Mouse (Mus musculus): ENCODE results near the gene Palld. TPM values are rescaled to one million over a fixed set of nuclear protein-coding genes. Genes with fewer than 3 reads are reported as not detected.

The Palld gene
- polyA plus RNA-seq, 1 experiment = 0.02 TPM

GRCm38 (mm10) chr8:61587731-61588130, 314.8 kb downstream of the Palld start:
- Histone ChIP-seq H3K27me3 (ENCODE audit: control insufficient read depth) (peaks cover 17% of the 10 kb centered on the region), H3K9me3 (ENCODE audit: control insufficient read depth, low read length) (no peaks in the 10 kb centered on the region), H3K36me3 (ENCODE audit: control insufficient read depth) (no peaks in the 10 kb centered on the region), H3K4me3 (replicated peaks) (no peak overlapping the region), H3K4me1 (ENCODE audit: control insufficient read depth) (peaks cover 4% of the 10 kb centered on the region; the same call in 1 of the 2 replicates)
- TF ChIP-seq TAL1 (IDR thresholded peaks at IDR 0.05; ENCODE audit: low read length) = no peak
- no peak for TF ChIP-seq GATA1 (IDR thresholded peaks at IDR 0.05; ENCODE audit: low read length)

GRCm38 (mm10) chr8:61586529-61586928, 316.0 kb downstream of the Palld start:
- Histone ChIP-seq H3K9me3 (ENCODE audit: control insufficient read depth, low read length) (no peaks in the 10 kb centered on the region), H3K36me3 (ENCODE audit: control insufficient read depth) (no peaks in the 10 kb centered on the region), H3K4me3 (replicated peaks) (no peak overlapping the region), H3K27me3 (ENCODE audit: control insufficient read depth) (peaks cover 17% of the 10 kb centered on the region), H3K4me1 (ENCODE audit: control insufficient read depth) (peaks cover 4% of the 10 kb centered on the region; the same call in 1 of the 2 replicates)
- TF ChIP-seq GATA1 (IDR thresholded peaks at IDR 0.05; ENCODE audit: low read length) (no peak), TAL1 (IDR thresholded peaks at IDR 0.05; ENCODE audit: low read length) (no peak)

- H3K27me3 ChIP-seq (ENCODE audit: control insufficient read depth) = peaks cover 12% of the 10 kb centered on the region
- H3K36me3 ChIP-seq (ENCODE audit: control insufficient read depth) = no peaks in the 10 kb centered on the region
- no peaks in the 10 kb centered on the region; the same call in 1 of the 2 replicates for H3K4me1 ChIP-seq (ENCODE audit: control insufficient read depth)
- TF ChIP-seq GATA1 (IDR thresholded peaks at IDR 0.05; ENCODE audit: low read length) (no peak), TAL1 (IDR thresholded peaks at IDR 0.05; ENCODE audit: low read length) (no peak)
- no peaks in the 10 kb centered on the region for H3K9me3 ChIP-seq (ENCODE audit: control insufficient read depth, low read length)
- no peak overlapping the region for H3K4me3 ChIP-seq (replicated peaks)
Observed at GRCm38 (mm10) chr8:61585746-61586145, 316.7 kb downstream of the Palld start.

GRCm38 (mm10) chr8:61584714-61585383, 317.6 kb downstream of the Palld start:
- TF ChIP-seq GATA1 (IDR thresholded peaks at IDR 0.05; ENCODE audit: low read length) (no peak), TAL1 (IDR thresholded peaks at IDR 0.05; ENCODE audit: low read length) (no peak)
- H3K27me3 ChIP-seq (ENCODE audit: control insufficient read depth) = peaks cover 5% of the 10 kb centered on the region
- no peaks in the 10 kb centered on the region for H3K4me1 ChIP-seq (ENCODE audit: control insufficient read depth)
- no peaks in the 10 kb centered on the region for H3K9me3 ChIP-seq (ENCODE audit: control insufficient read depth, low read length)
- H3K36me3 ChIP-seq (ENCODE audit: control insufficient read depth) = no peaks in the 10 kb centered on the region
- H3K4me3 ChIP-seq (replicated peaks) = no peak overlapping the region

- Histone ChIP-seq H3K9me3 (ENCODE audit: control insufficient read depth, low read length) (no peaks in the 10 kb centered on the region), H3K4me3 (replicated peaks) (no peak overlapping the region), H3K27me3 (ENCODE audit: control insufficient read depth) (no peaks in the 10 kb centered on the region), H3K36me3 (ENCODE audit: control insufficient read depth) (no peaks in the 10 kb centered on the region), H3K4me1 (ENCODE audit: control insufficient read depth) (no peaks in the 10 kb centered on the region)
- no peak for TF ChIP-seq GATA1 (IDR thresholded peaks at IDR 0.05; ENCODE audit: low read length)
- no peak for TF ChIP-seq TAL1 (IDR thresholded peaks at IDR 0.05; ENCODE audit: low read length)
Observed at GRCm38 (mm10) chr8:61582547-61582946, 319.9 kb downstream of the Palld start.

GRCm38 (mm10) chr8:61581259-61581658, 321.2 kb downstream of the Palld start:
- TF ChIP-seq GATA1 (IDR thresholded peaks at IDR 0.05; ENCODE audit: low read length) = no peak
- no peak for TF ChIP-seq TAL1 (IDR thresholded peaks at IDR 0.05; ENCODE audit: low read length)
- Histone ChIP-seq H3K36me3 (ENCODE audit: control insufficient read depth) (no peaks in the 10 kb centered on the region), H3K27me3 (ENCODE audit: control insufficient read depth) (no peaks in the 10 kb centered on the region), H3K4me1 (ENCODE audit: control insufficient read depth) (no peaks in the 10 kb centered on the region), H3K4me3 (replicated peaks) (no peak overlapping the region), H3K9me3 (ENCODE audit: control insufficient read depth, low read length) (no peaks in the 10 kb centered on the region)

DNA sequence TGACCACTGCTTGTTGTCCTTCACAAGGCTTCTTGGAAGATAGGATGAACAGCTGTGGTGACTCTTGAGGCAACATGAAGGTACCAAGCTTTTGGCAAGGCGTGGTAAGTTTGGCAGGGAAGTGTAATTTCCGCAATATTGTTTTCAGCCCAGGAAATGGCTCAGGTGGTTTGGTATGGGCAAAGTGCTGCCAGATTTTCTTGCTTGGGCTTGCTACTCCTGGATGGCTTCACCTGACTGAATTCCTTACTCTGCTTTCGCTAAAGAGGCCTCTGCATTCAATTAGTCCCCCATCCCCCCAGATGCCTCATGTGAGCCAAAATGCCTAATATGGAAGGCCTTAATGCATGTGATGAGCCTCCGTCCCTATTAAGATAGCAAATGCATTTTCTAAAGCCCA, 322.7 kb downstream of the Palld start:
- H3K36me3 ChIP-seq (ENCODE audit: control insufficient read depth) = no peaks in the 10 kb centered on the region
- no peaks in the 10 kb centered on the region for H3K27me3 ChIP-seq (ENCODE audit: control insufficient read depth)
- no peak overlapping the region for H3K4me3 ChIP-seq (replicated peaks)
- TF ChIP-seq TAL1 (IDR thresholded peaks at IDR 0.05; ENCODE audit: low read length) (no peak), GATA1 (IDR thresholded peaks at IDR 0.05; ENCODE audit: low read length) (no peak)
- H3K9me3 ChIP-seq (ENCODE audit: control insufficient read depth, low read length) = no peaks in the 10 kb centered on the region
- H3K4me1 ChIP-seq (ENCODE audit: control insufficient read depth) = no peaks in the 10 kb centered on the region

GRCm38 (mm10) chr8:61578754-61579153, 323.7 kb downstream of the Palld start:
- Histone ChIP-seq H3K4me3 (replicated peaks) (no peak overlapping the region), H3K27me3 (ENCODE audit: control insufficient read depth) (no peaks in the 10 kb centered on the region), H3K36me3 (ENCODE audit: control insufficient read depth) (no peaks in the 10 kb centered on the region), H3K4me1 (ENCODE audit: control insufficient read depth) (no peaks in the 10 kb centered on the region), H3K9me3 (ENCODE audit: control insufficient read depth, low read length) (no peaks in the 10 kb centered on the region)
- TF ChIP-seq GATA1 (IDR thresholded peaks at IDR 0.05; ENCODE audit: low read length) = no peak

GRCm38 (mm10) chr8:61575096-61575653, 327.3 kb downstream of the Palld start:
- H3K9me3 ChIP-seq (ENCODE audit: control insufficient read depth, low read length) = no peaks in the 10 kb centered on the region
- no peaks in the 10 kb centered on the region for H3K4me1 ChIP-seq (ENCODE audit: control insufficient read depth)
- H3K36me3 ChIP-seq (ENCODE audit: control insufficient read depth) = no peaks in the 10 kb centered on the region
- TF ChIP-seq TAL1 (IDR thresholded peaks at IDR 0.05; ENCODE audit: low read length) = no peak
- no peak for TF ChIP-seq GATA1 (IDR thresholded peaks at IDR 0.05; ENCODE audit: low read length)
- no peaks in the 10 kb centered on the region for H3K27me3 ChIP-seq (ENCODE audit: control insufficient read depth)
- H3K4me3 ChIP-seq (replicated peaks) = no peak overlapping the region
